Mouse (Mus musculus) Patski (cell line): ENCODE results near the gene Slc4a3. TPM values are rescaled to one million over a fixed set of nuclear protein-coding genes. Genes with fewer than 3 reads are reported as not detected.

Experiments
- ATAC-seq: fragments of 100-300 bp; one replicate; pipeline ENCODE4 v1.8.0; 2021
- CTCF ChIA-PET: fragments of 350-600 bp; sonication (Branson Sonifier 250); formaldehyde crosslinking; loops from one replicate; lab custom pipeline; 2022; ENCODE audit warnings: inconsistent platforms; lab: Charles Lee
- POLR2A ChIA-PET: fragments of 350-600 bp; sonication (Branson Sonifier 250); formaldehyde crosslinking; loops from one replicate; lab custom pipeline; 2022; ENCODE audit warnings: antibody characterized with exemption, inconsistent platforms; lab: Charles Lee
- DNase-seq: peaks from one replicate; pipeline ENCODE4 v3.0.0-alpha.2; 2011; ENCODE audit warnings: low read depth, low spot score
- H3K27me3 ChIP-seq: fragments of 371-371 bp; one replicate; pipeline ENCODE4 v1.5.1; 2021
- CTCF ChIP-seq: fragments of 100-300 bp; IDR thresholded peaks from one replicate; pipeline ENCODE4 v1.5.1; 2021
- in situ Hi-C: fragments of 300-500 bp; cut with MboI; formaldehyde crosslinking; loops from 3 replicates; pipeline ENCODE4 v1.11.1; 2018; ENCODE audit warnings: low pct_unique_long_range_greater_than_20kb, mixed read lengths
- polyA plus RNA-seq: library from polyadenylated mRNA; unstranded; gene quantifications from one replicate; pipeline ENCODE4 v1.2.3, GENCODE M21; 2021

Slc4a3 gene
- polyA plus RNA-seq, 1 experiment from 2014 or later: 60.2 TPM

DNA sequence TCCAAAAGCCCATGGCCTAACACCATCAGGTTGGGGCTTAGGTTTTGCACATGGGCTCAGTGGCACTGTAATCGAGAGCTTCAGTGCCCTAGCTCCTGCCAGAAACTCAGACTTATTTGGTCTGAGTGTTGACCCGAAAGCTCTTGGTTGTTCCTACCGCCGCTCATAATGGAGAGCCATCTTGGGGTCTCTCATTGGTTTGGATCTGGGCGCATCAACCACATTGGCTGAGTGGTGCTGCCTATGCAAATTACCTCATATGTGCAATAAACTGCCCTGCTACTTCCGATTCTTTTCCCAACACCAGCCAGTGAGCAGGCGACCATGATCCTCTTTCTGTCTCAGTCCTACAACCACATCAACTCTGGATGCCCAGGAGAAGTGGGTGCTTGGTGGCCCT, 47.9 kb downstream of the Slc4a3 start:
- in situ Hi-C loops: loop anchor here (10.0 kb wide), 1 partner anchor 119 kb away; the partner anchor contains the start of genes Chpf and Tmem198
- peaks cover 7% of the 10 kb centered on the region for H3K27me3 ChIP-seq
- ChIA-PET CTCF (interaction anchor here (3.1 kb wide), 1 partner anchor 117 kb away, joined by 12 read pairs; no protein-coding TSS in a partner anchor), POLR2A (interaction anchor here (0.7 kb wide), 1 partner anchor 19 kb away, joined by 5 read pairs; no protein-coding TSS in a partner anchor)
- no peak for TF ChIP-seq CTCF
- ATAC-seq (no peak), DNase-seq (no peak)

GRCm38 (mm10) chr1:75594836-75595235, 48.8 kb downstream of the Slc4a3 start:
- TF ChIP-seq CTCF: no peak
- in situ Hi-C loops: loop anchor here (10.0 kb wide), 1 partner anchor 120 kb away; the partner anchor contains the start of genes Chpf and Tmem198
- DNase-seq (no peak), ATAC-seq (no peak)
- POLR2A ChIA-PET: no interaction called here
- CTCF ChIA-PET: interaction anchor here (3.1 kb wide), 1 partner anchor 118 kb away, joined by 12 read pairs; no protein-coding TSS in a partner anchor
- peaks cover 9% of the 10 kb centered on the region for H3K27me3 ChIP-seq

DNA sequence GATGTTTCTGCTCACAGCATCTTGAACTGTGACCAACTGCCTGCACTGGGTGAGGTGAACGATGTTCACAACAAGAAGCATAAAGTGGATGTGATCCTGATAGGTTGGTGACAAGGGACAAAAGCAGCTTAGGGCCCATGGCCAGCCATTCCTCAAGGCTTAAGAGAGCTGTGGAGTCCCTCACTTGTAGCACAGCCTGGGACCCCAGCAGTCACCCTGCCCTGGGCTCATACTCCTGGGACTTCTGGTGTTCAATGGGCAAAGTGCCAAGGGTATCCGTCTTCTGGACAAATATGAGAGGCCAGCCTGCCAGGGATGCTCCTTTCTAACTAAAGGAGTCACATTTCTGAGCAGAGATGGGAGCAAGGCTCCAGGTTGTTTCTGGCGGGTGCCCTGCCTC, 49.9 kb downstream of the Slc4a3 start:
- peaks cover 9% of the 10 kb centered on the region for H3K27me3 ChIP-seq
- ChIA-PET POLR2A (no interaction called here), CTCF (interaction anchor here (1.4 to 1.5 kb wide), 2 partner anchors 8 to 119 kb away, joined by 4 to 5 read pairs; no protein-coding TSS in a partner anchor)
- ATAC-seq (no peak), DNase-seq (no peak)
- in situ Hi-C loops: loop anchor here (10.0 kb wide), 1 partner anchor 121 kb away; the partner anchor contains the start of genes Chpf and Tmem198
- no peak for TF ChIP-seq CTCF

DNA sequence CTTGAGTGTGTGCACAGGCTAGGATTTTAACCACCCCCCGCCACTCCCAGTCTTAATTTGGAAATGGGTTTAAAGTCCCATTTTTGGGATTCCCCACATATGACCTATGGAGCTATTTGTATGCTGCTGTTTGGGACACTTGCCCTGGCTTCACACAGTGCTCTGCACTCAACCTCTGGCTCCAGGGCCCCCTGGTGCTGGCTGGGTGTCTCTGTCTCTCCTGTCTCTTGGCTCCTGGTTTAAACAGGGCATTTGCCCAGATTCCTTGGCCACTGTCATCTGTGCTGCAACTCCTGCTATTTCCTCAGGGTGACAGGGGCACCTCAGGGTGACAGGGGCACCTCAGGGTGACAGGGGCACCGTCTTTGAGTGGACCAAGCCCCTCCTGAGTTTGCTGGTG, 50.8 kb downstream of the Slc4a3 start:
- ATAC-seq (no peak), DNase-seq (no peak)
- no peak for TF ChIP-seq CTCF
- in situ Hi-C loops: loop anchor here (10.0 kb wide), 1 partner anchor 122 kb away; the partner anchor contains the start of genes Chpf and Tmem198
- POLR2A ChIA-PET: no interaction called here
- CTCF ChIA-PET: interaction anchor here (1.4 to 1.5 kb wide), 2 partner anchors 9 to 120 kb away, joined by 4 to 5 read pairs; no protein-coding TSS in a partner anchor
- peaks cover 9% of the 10 kb centered on the region for H3K27me3 ChIP-seq

- ChIA-PET CTCF (interaction anchor here (0.8 to 3.0 kb wide), 2 partner anchors 9 to 120 kb away, joined by 4 to 11 read pairs; no protein-coding TSS in a partner anchor), POLR2A (interaction anchor here (0.7 kb wide), 1 partner anchor 1601 kb away, joined by 5 read pairs; no protein-coding TSS in a partner anchor)
- no peak for ATAC-seq
- peaks cover 6% of the 10 kb centered on the region for H3K27me3 ChIP-seq
- peak; percentile 9 for DNase-seq
- in situ Hi-C loops: loop anchor here (10.0 kb wide), 1 partner anchor 123 kb away; the partner anchor contains the start of genes Chpf and Tmem198
- TF ChIP-seq CTCF: peak; percentile 50
These were observed 51.6 kb downstream of the Slc4a3 start for GRCm38 (mm10) chr1:75597622-75598021.

- H3K27me3 ChIP-seq: peaks cover 20% of the 10 kb centered on the region
- CTCF ChIA-PET: interaction anchor here (1.6 kb wide), 1 partner anchor 42 kb away, joined by 4 read pairs; no protein-coding TSS in a partner anchor
- TF ChIP-seq CTCF: no peak
- POLR2A ChIA-PET: no interaction called here
- DNase-seq (no peak), ATAC-seq (no peak)
- in situ Hi-C loops: no loop called here
These were observed 55.7 kb downstream of the Slc4a3 start for GRCm38 (mm10) chr1:75601738-75602137.

DNA sequence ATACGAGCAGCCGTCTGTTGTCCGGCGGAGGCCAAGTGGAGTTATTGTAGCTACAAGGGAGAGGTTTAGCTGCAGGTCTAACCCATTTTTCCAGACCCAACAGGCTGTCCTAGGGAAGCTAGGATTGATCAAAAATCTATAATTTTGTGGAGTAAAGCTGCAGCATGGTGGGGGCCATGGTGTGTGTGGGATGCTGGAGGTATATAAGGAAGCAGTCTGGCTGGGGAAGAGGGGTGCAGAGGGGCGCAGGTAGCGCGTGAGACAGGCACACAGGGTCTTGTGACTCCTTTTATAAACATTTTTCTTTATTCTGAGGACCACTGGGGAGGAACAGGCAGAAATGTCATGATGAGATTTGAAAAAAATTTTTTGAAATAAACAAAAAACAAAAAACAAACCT, 57.5 kb downstream of the Slc4a3 start:
- TF ChIP-seq CTCF: no peak
- in situ Hi-C loops: no loop called here
- DNase-seq: no peak
- ChIA-PET POLR2A (no interaction called here), CTCF (interaction anchor here (1.1 kb wide), 1 partner anchor 16 kb away, joined by 3 read pairs; no protein-coding TSS in a partner anchor)
- no peak for ATAC-seq
- peaks cover 20% of the 10 kb centered on the region for H3K27me3 ChIP-seq

GRCm38 (mm10) chr1:75608225-75608624, 62.2 kb downstream of the Slc4a3 start:
- peaks cover 10% of the 10 kb centered on the region for H3K27me3 ChIP-seq
- in situ Hi-C loops: no loop called here
- ATAC-seq (no peak), DNase-seq (no peak)
- ChIA-PET CTCF (no interaction called here), POLR2A (no interaction called here)
- no peak for TF ChIP-seq CTCF

- no peak for TF ChIP-seq CTCF
- no peak for DNase-seq
- ATAC-seq: no peak
- in situ Hi-C loops: no loop called here
- POLR2A ChIA-PET: no interaction called here
- CTCF ChIA-PET: no interaction called here
- H3K27me3 ChIP-seq: peaks cover 8% of the 10 kb centered on the region
These were observed 62.7 kb downstream of the Slc4a3 start for GRCm38 (mm10) chr1:75608625-75609263.

DNA sequence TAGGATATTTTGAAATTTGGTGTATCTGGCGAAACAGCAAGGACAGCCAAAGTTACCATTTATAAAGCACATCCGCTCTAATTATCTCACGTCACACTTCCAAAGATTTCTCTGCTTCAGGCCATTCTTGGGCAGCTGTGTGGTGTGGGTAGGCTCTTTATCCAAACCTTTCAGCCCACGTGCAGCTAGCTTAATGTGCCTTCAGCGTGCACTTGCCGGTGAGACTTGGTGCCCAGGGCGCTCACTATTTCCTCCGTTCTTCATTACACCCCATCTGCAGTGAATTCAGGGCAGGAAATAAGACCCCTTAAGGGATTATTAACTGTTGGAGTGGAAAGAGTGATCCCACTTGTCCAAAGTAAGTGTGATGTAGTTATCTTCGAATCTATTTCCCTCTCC, 63.2 kb downstream of the Slc4a3 start:
- in situ Hi-C loops: no loop called here
- ChIA-PET CTCF (no interaction called here), POLR2A (no interaction called here)
- no peak for TF ChIP-seq CTCF
- no peak for ATAC-seq
- H3K27me3 ChIP-seq: peaks cover 8% of the 10 kb centered on the region
- DNase-seq: no peak

GRCm38 (mm10) chr1:75610553-75610952, 64.5 kb downstream of the Slc4a3 start:
- in situ Hi-C loops: no loop called here
- peaks cover 4% of the 10 kb centered on the region for H3K27me3 ChIP-seq
- DNase-seq (no peak), ATAC-seq (no peak)
- TF ChIP-seq CTCF: no peak
- POLR2A ChIA-PET: no interaction called here
- CTCF ChIA-PET: no interaction called here

Other genes starting within 250 kb of the Slc4a3 start
- 151 TPM for gene Dnpep, start 228.3 kb upstream of the Slc4a3 start, polyA plus RNA-seq
- 0.23 TPM for gene Des, start 185.9 kb upstream of the Slc4a3 start, polyA plus RNA-seq
- 73.0 TPM for gene Speg, start 171.0 kb upstream of the Slc4a3 start, polyA plus RNA-seq
- 76.8 TPM for gene Gmppa, start 110.3 kb upstream of the Slc4a3 start, polyA plus RNA-seq
- gene Asic4, start 95.8 kb upstream of the Slc4a3 start, polyA plus RNA-seq: 0.04 TPM
- 65.0 TPM for gene Chpf, start 67.0 kb upstream of the Slc4a3 start, polyA plus RNA-seq
- gene Tmem198, start 66.7 kb upstream of the Slc4a3 start, polyA plus RNA-seq: 1.7 TPM
- gene Obsl1, start 39.8 kb upstream of the Slc4a3 start, polyA plus RNA-seq: 33.3 TPM
- gene Inha, start 39.2 kb upstream of the Slc4a3 start, polyA plus RNA-seq: 5.7 TPM
- gene Stk11ip, start 24.7 kb upstream of the Slc4a3 start, polyA plus RNA-seq: 22.7 TPM